Mouse (Mus musculus) C2C12 (cell line): ENCODE results near the gene Otulin.

Experiments
- CEBPB ChIP-seq: IDR thresholded peaks from one replicate; pipeline ENCODE4 v1.6.1; 2011; ENCODE audit warnings: low read depth, mild to moderate bottlenecking, control low read depth, moderate library complexity
- CTCF ChIP-seq: IDR thresholded peaks from one replicate; pipeline ENCODE4 v1.5.1; 2011; ENCODE audit not compliant: control insufficient read depth, insufficient read depth, insufficient read length
- MAX ChIP-seq: IDR thresholded peaks from one replicate; pipeline ENCODE4 v1.6.1; 2011; ENCODE audit warnings: mild to moderate bottlenecking, control low read depth
- MYOD1 ChIP-seq: IDR thresholded peaks from one replicate; pipeline ENCODE4 v1.6.1; 2011; ENCODE audit warnings: low read depth; ENCODE audit not compliant: control insufficient read depth, insufficient read length
- USF1 ChIP-seq: IDR thresholded peaks from one replicate; pipeline ENCODE4 v1.6.1; 2011; ENCODE audit warnings: low read depth, mild to moderate bottlenecking, control low read depth, moderate library complexity

DNA sequence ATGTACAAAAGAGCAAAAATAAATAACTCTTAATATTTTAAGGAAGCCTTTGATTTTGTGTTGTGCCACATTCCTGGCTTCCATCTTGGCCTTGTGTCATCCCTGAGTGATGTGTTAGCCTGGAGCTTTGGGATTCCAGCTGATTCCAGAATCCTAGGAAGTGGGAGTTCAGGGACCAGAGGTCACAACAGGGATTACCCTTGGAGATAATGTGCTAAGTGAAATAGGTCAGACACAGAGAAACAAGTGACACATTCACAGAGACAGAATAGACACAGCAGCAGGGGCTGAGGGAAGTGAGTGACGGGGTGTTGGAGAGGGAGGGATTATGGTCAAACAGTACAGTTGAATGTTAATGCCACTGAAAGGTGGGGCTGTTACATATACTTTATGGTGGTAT, 137.8 kb downstream of the Otulin start:
- TF ChIP-seq CTCF (no peak), USF1 (no peak), CEBPB (no peak), MAX (no peak), MYOD1 (no peak)
